Mouse (Mus musculus) adrenal gland, adult 18-20 months (tissue): ENCODE results near the gene Adtrp. TPM values are rescaled to one million over a fixed set of nuclear protein-coding genes. Genes with fewer than 3 reads are reported as not detected.

Experiments
- DNase-seq, 2 experiments: peaks; one replicate each; pipeline ENCODE4 v3.0.0; 2021 to 2022; ENCODE audit warnings: low spot score in 2 of 2
- total RNA-seq, 2 experiments: library from RNA; stranded (reverse); gene quantifications; 1 replicate in 1 of 2; 2 replicates in 1 of 2; pipeline ENCODE4 v1.2.3; 2021

Gene Adtrp
- total RNA-seq, 2 experiments from 2014 or later = 27.2 to 36.0 TPM

GRCm38 (mm10) chr13:41784889-41785701, 62.4 kb downstream of the Adtrp start:
- no peak for DNase-seq

DNA sequence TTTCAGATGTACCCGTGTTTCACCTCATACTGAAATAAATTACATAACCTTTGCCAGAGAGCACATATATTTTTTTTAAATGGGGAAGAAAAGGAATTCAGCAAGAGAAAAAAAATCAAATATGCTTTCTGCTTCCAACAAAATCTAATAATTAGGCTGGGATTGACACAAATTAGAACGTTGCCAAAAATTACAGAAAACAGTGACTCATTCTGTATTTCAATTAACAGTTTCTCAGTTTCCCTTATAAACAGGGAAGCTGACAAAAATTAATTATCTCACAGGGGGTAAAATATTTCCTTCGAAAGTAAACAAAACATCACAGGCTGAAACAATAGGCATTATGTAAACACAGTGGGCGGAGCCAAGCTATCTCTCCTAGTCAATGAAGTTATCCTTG, 67.2 kb downstream of the Adtrp start:
- DNase-seq = no peak

DNA sequence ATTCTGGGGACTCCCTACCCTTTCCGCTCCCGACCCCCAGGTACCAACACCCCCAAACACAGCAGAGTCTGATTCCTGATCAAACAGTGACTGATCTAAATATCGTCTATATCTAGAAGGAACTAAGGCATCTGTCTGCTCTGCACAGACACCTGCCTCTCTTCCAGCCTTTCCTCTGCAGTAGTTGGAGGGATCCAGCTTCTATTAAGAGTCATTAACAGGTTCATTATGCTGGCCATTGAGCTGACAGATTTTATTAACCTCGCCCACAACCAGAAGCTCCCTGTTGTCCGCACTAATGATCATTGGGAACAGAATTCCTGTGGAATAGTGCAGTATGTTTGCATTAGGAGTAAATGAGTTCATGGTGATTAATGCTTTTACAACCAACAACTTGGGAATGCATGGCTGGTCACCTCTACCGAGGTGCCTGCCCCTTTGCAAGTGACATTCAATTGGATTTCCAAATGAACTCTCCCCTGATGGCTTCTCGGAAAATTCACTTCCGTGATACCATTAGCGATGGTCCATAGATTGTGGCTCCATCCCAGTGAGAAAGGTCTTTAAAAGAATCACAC, 67.8 kb downstream of the Adtrp start:
- DNase-seq = no peak

- no peak for DNase-seq
Observed at GRCm38 (mm10) chr13:41773812-41774376, 73.6 kb downstream of the Adtrp start.

GRCm38 (mm10) chr13:41771061-41771460, 76.4 kb downstream of the Adtrp start:
- DNase-seq = no peak

DNA sequence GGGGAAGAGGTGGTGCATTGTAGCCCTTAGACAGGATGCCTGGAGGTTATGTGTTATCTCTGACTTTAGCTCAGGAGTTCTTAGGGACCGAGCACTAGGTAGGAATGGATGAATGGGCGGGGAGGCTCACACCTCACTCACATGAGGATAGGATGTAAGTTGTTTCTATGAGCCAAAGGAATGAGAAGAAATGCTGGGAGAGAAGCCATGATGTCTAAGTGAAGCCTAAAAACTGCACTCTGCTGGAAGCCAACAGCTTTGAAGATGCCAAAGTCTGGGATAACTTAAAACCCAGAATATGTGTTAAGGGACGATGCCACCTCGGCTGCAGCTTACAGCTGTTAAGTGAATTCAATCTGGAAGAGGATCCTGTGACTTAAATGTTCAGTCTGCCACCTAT, 79.5 kb downstream of the Adtrp start:
- DNase-seq = no peak

DNA sequence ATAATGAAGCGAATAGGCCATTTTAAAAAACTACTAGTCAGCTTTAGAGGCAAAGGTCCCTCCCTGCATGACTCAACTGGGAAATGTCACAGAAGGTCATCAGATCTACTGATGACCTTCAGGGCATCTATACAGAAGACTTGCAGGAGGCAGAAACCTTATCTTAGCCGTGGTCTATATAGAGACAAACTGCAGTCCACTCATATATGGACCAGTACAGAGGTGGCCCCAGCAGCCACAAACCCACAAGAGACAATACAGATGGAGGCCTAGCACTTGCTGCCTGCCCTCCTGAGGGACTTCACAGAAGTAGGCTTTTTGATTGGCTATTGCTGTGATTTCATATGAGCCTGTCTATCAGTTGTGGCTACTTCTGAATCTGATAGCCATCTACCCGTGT, 85.5 kb downstream of the Adtrp start:
- no peak for DNase-seq

GRCm38 (mm10) chr13:41760484-41760883, 87.0 kb downstream of the Adtrp start:
- no peak for DNase-seq

GRCm38 (mm10) chr13:41758550-41759465, 88.7 kb downstream of the Adtrp start:
- no peak for DNase-seq

DNA sequence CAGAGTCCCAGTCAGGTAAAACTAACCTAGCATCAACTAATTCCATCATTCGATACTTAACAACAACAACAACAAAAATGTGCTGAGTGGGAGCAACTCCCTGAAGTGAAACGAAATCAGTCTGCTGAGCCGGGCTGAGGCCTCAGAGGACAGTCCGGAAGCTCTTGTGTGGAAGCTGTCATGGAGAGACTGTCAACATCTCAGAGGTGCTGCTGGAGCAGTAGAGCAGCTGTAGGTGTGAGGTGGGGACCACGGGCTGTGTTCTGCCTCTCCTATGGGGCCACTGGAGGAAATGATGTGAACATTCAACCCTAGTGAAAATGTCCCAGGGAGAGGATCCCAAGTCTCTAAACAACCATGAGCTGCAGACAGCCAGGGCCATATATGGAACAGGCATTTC, 94.4 kb downstream of the Adtrp start:
- DNase-seq = no peak

- no peak for DNase-seq
Observed at GRCm38 (mm10) chr13:41750481-41750880, 97.0 kb downstream of the Adtrp start.

DNA sequence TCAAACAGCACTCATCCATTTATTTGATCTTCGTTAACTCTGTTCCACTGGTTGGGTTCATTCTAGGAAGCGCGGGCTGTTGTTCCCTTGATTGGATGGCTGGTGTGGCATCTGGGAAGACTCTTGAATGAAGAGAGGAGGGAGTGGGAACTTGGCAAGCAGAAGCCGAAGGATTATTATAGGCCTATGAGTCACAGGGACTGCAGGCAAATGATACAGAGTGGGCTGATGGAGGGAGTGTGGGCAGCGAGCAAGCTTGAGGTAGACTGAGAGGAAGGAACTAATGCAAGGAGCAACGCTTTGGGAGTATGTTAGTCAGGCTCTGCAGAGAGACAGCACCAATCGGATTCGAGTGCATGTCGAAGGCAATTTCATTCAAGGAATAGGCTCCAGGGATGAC, 98.6 kb downstream of the Adtrp start:
- no peak for DNase-seq

- no peak for DNase-seq
Observed at GRCm38 (mm10) chr13:41747691-41748090, 99.8 kb downstream of the Adtrp start.

- no peak for DNase-seq
Observed at GRCm38 (mm10) chr13:41746971-41747615, 100.4 kb downstream of the Adtrp start.

GRCm38 (mm10) chr13:41740456-41741085, 106.9 kb downstream of the Adtrp start:
- DNase-seq = no peak

GRCm38 (mm10) chr13:41737628-41738309, 109.7 kb downstream of the Adtrp start:
- no peak for DNase-seq

DNA sequence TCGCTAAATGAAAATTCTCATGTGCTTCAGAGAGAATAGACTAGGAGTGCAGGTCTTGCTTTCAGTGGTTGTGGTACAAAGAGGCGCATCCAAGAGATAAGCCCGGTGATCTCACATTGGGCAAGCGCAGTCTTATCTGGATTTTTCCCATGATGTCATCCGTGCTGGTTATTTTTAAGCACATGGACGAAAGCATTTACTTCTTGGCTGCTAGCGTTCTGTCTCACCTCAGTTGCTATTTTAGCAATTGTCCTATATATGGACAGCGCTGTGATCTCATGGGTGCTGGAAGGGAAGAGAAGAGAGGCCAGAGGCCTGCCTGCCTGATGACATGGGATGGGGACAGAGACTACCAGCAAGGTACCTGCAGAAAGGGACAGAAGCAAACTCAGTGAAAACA, 117.8 kb downstream of the Adtrp start:
- no peak for DNase-seq

- DNase-seq = no peak
Observed at GRCm38 (mm10) chr13:41727803-41728202, 119.7 kb downstream of the Adtrp start.

DNA sequence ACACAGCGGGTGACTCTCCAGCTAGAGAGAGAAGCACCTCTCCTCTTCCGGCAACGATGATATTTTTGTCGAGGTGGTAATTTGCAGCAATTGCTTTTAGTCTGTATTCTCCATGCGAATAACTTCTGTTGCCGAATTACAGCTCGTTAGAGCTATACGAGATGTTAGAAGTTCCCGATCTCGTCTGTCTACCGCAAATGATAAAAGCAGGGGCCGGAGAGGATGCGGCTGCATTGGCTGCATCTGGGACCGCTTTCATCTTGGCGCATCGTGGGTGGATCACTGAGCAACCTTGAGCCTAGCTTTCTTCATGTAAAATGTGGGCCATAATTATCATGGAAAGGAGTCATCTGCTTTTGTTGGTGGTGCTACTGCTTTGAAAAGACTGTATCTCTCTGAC, 128.2 kb downstream of the Adtrp start:
- DNase-seq = no peak

DNA sequence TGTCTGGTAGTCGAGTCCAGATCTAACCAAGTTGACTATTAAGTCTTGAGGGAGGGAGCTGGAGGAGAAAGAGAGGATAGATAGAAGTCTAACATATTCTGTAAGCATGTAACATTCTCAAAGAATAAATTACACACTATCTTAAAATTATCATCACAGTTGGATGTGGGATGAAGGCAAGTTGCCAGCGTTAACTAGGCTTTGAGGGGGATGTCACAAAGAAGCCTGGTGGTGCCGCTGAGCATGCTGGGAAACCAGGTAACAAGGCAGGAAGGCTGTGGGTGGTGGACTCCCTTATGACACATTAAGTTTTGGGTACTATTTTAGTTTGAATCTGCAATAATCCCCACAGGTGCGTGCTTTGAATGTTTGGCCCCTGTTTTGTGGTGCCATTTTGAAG, 129.4 kb downstream of the Adtrp start:
- no peak for DNase-seq
